Mouse (Mus musculus): ENCODE results near the gene Ddost. TPM values are rescaled to one million over a fixed set of nuclear protein-coding genes. Genes with fewer than 3 reads are reported as not detected.

Ddost gene
- total and polyA plus RNA-seq, 2 experiments from 2014 or later: 146 to 163 TPM

- Histone ChIP-seq H3K9ac (replicated peaks; ENCODE audit: low read depth, low read length) (no peak overlapping the region), H3K4me1 (ENCODE audit: control insufficient read depth, insufficient read depth) (no peaks in the 10 kb centered on the region), H3K36me3 (replicated peaks; ENCODE audit: control insufficient read depth, insufficient read depth, low read length) (no peaks in the 10 kb centered on the region), H3K4me3 (ENCODE audit: low read depth, low read length) (no peak overlapping the region), H3K27me3 (ENCODE audit: control insufficient read depth, insufficient read depth, low read length) (no peaks in the 10 kb centered on the region), H3K27ac (ENCODE audit: low read depth) (no peak overlapping the region), H3K9me3 (replicated peaks; ENCODE audit: control insufficient read depth, low read length) (no peaks in the 10 kb centered on the region), H3K4me2 (ENCODE audit: low read depth, low read length) (no peak overlapping the region)
- TF ChIP-seq EP300 (IDR thresholded peaks at IDR 0.05; ENCODE audit: low read depth) (no peak), CTCF (IDR thresholded peaks at IDR 0.05; ENCODE audit: low read depth) (no peak)
- 77% methylated on average over 7 of the region's 7 CpGs for WGBS
- ATAC-seq (ENCODE audit: insufficient read depth, low read depth) (no peak), DNase-seq (ENCODE audit: low spot score) (no peak)
Observed at GRCm38 (mm10) chr4:138288691-138289090, 15.8 kb upstream of the Ddost start.

GRCm38 (mm10) chr4:138292028-138292427, 12.5 kb upstream of the Ddost start:
- no peaks in the 10 kb centered on the region for H3K36me3 ChIP-seq (replicated peaks; ENCODE audit: control insufficient read depth, insufficient read depth, low read length)
- no peak overlapping the region for H3K4me3 ChIP-seq (ENCODE audit: low read depth, low read length)
- no peaks in the 10 kb centered on the region for H3K9me3 ChIP-seq (replicated peaks; ENCODE audit: control insufficient read depth, low read length)
- ATAC-seq (ENCODE audit: insufficient read depth, low read depth): no peak
- no peaks in the 10 kb centered on the region for H3K4me1 ChIP-seq (ENCODE audit: control insufficient read depth, insufficient read depth)
- TF ChIP-seq EP300 (IDR thresholded peaks at IDR 0.05; ENCODE audit: low read depth) (no peak), CTCF (IDR thresholded peaks at IDR 0.05; ENCODE audit: low read depth) (no peak)
- no peak for DNase-seq (ENCODE audit: low spot score)
- no peak overlapping the region for H3K27ac ChIP-seq (ENCODE audit: low read depth)
- no peak overlapping the region for H3K4me2 ChIP-seq (ENCODE audit: low read depth, low read length)
- H3K27me3 ChIP-seq (ENCODE audit: control insufficient read depth, insufficient read depth, low read length): no peaks in the 10 kb centered on the region
- no peak overlapping the region for H3K9ac ChIP-seq (replicated peaks; ENCODE audit: low read depth, low read length)
- WGBS: 78% methylated on average over 13 of the region's 13 CpGs

- Histone ChIP-seq H3K27me3 (ENCODE audit: control insufficient read depth, insufficient read depth, low read length) (no peaks in the 10 kb centered on the region), H3K9me3 (replicated peaks; ENCODE audit: control insufficient read depth, low read length) (no peaks in the 10 kb centered on the region), H3K36me3 (replicated peaks; ENCODE audit: control insufficient read depth, insufficient read depth, low read length) (no peaks in the 10 kb centered on the region), H3K4me1 (ENCODE audit: control insufficient read depth, insufficient read depth) (no peaks in the 10 kb centered on the region), H3K9ac (replicated peaks; ENCODE audit: low read depth, low read length) (no peak overlapping the region), H3K4me3 (ENCODE audit: low read depth, low read length) (no peak overlapping the region), H3K27ac (ENCODE audit: low read depth) (no peak overlapping the region), H3K4me2 (ENCODE audit: low read depth, low read length) (no peak overlapping the region)
- TF ChIP-seq EP300 (IDR thresholded peaks at IDR 0.05; ENCODE audit: low read depth) (no peak), CTCF (IDR thresholded peaks at IDR 0.05; ENCODE audit: low read depth) (no peak)
- no peak for ATAC-seq (ENCODE audit: insufficient read depth, low read depth)
- DNase-seq (ENCODE audit: low spot score): no peak
- 74% methylated on average over 18 of the region's 18 CpGs for WGBS
Observed at GRCm38 (mm10) chr4:138293261-138293948, 11.1 kb upstream of the Ddost start.

- Histone ChIP-seq H3K36me3 (replicated peaks; ENCODE audit: control insufficient read depth, insufficient read depth, low read length) (no peaks in the 10 kb centered on the region), H3K4me2 (ENCODE audit: low read depth, low read length) (no peak overlapping the region), H3K27me3 (ENCODE audit: control insufficient read depth, insufficient read depth, low read length) (no peaks in the 10 kb centered on the region), H3K27ac (ENCODE audit: low read depth) (no peak overlapping the region), H3K9ac (replicated peaks; ENCODE audit: low read depth, low read length) (no peak overlapping the region), H3K9me3 (replicated peaks; ENCODE audit: control insufficient read depth, low read length) (no peaks in the 10 kb centered on the region), H3K4me3 (ENCODE audit: low read depth, low read length) (no peak overlapping the region), H3K4me1 (ENCODE audit: control insufficient read depth, insufficient read depth) (no peaks in the 10 kb centered on the region)
- ATAC-seq (ENCODE audit: insufficient read depth, low read depth) (no peak), DNase-seq (ENCODE audit: low spot score) (no peak)
- TF ChIP-seq EP300 (IDR thresholded peaks at IDR 0.05; ENCODE audit: low read depth) (no peak), CTCF (IDR thresholded peaks at IDR 0.05; ENCODE audit: low read depth) (no peak)
- WGBS: 67% methylated on average over 11 of the region's 14 CpGs
Observed at GRCm38 (mm10) chr4:138293949-138294550, 10.5 kb upstream of the Ddost start.

- Histone ChIP-seq H3K27ac (ENCODE audit: low read depth) (no peak overlapping the region), H3K9ac (replicated peaks; ENCODE audit: low read depth, low read length) (no peak overlapping the region), H3K4me1 (ENCODE audit: control insufficient read depth, insufficient read depth) (peaks cover 15% of the 10 kb centered on the region), H3K4me3 (ENCODE audit: low read depth, low read length) (no peak overlapping the region), H3K27me3 (ENCODE audit: control insufficient read depth, insufficient read depth, low read length) (no peaks in the 10 kb centered on the region), H3K36me3 (replicated peaks; ENCODE audit: control insufficient read depth, insufficient read depth, low read length) (no peaks in the 10 kb centered on the region), H3K4me2 (ENCODE audit: low read depth, low read length) (no peak overlapping the region), H3K9me3 (replicated peaks; ENCODE audit: control insufficient read depth, low read length) (no peaks in the 10 kb centered on the region)
- TF ChIP-seq EP300 (IDR thresholded peaks at IDR 0.05; ENCODE audit: low read depth) (no peak), CTCF (IDR thresholded peaks at IDR 0.05; ENCODE audit: low read depth) (no peak)
- no peak for ATAC-seq (ENCODE audit: insufficient read depth, low read depth)
- WGBS: 71% methylated on average over 10 of the region's 10 CpGs
- no peak for DNase-seq (ENCODE audit: low spot score)
Observed at GRCm38 (mm10) chr4:138301271-138301780, 3.2 kb upstream of the Ddost start.
